Mouse (Mus musculus): ENCODE data around the gene Lao1. TPM values are rescaled to one million over a fixed set of nuclear protein-coding genes. Genes with fewer than 3 reads are reported as not detected.

The Lao1 gene
- polyA plus RNA-seq, 1 experiment, result 0.09 TPM

- H3K27me3 ChIP-seq (ENCODE audit: control insufficient read depth, insufficient read depth, low read length), result no peaks in the 10 kb centered on the region
- H3K36me3 ChIP-seq (ENCODE audit: control insufficient read depth, insufficient read depth, low read length), result no peaks in the 10 kb centered on the region
- TF ChIP-seq POLR2A (IDR thresholded peaks at IDR 0.05; ENCODE audit: control insufficient read depth, low read depth, low read length), result no peak
- TF ChIP-seq CTCF (IDR thresholded peaks at IDR 0.05; ENCODE audit: control insufficient read depth, insufficient read depth, insufficient replicate concordance, low read depth, low read length), result no peak
- no peak overlapping the region for H3K27ac ChIP-seq (ENCODE audit: control insufficient read depth, insufficient read depth, low read depth, low read length)
- no peaks in the 10 kb centered on the region; the same call in 1 of the 2 replicates for H3K4me1 ChIP-seq (ENCODE audit: control insufficient read depth, insufficient read depth, low read length)
- H3K4me3 ChIP-seq (ENCODE audit: control insufficient read depth, low read depth, low read length), result no peak overlapping the region
Observed at GRCm38 (mm10) chr4:119014997-119015396, 53.6 kb downstream of the Lao1 start.

GRCm38 (mm10) chr4:119015557-119015956, 54.2 kb downstream of the Lao1 start:
- Histone ChIP-seq H3K27ac (ENCODE audit: control insufficient read depth, insufficient read depth, low read depth, low read length) (no peak overlapping the region), H3K4me1 (ENCODE audit: control insufficient read depth, insufficient read depth, low read length) (no peaks in the 10 kb centered on the region; the same call in 1 of the 2 replicates), H3K4me3 (ENCODE audit: control insufficient read depth, low read depth, low read length) (no peak overlapping the region), H3K27me3 (ENCODE audit: control insufficient read depth, insufficient read depth, low read length) (no peaks in the 10 kb centered on the region), H3K36me3 (ENCODE audit: control insufficient read depth, insufficient read depth, low read length) (no peaks in the 10 kb centered on the region)
- TF ChIP-seq CTCF (IDR thresholded peaks at IDR 0.05; ENCODE audit: control insufficient read depth, insufficient read depth, insufficient replicate concordance, low read depth, low read length) (no peak), POLR2A (IDR thresholded peaks at IDR 0.05; ENCODE audit: control insufficient read depth, low read depth, low read length) (no peak)

- TF ChIP-seq CTCF (IDR thresholded peaks at IDR 0.05; ENCODE audit: control insufficient read depth, insufficient read depth, insufficient replicate concordance, low read depth, low read length), result no peak
- no peak for TF ChIP-seq POLR2A (IDR thresholded peaks at IDR 0.05; ENCODE audit: control insufficient read depth, low read depth, low read length)
- Histone ChIP-seq H3K27ac (ENCODE audit: control insufficient read depth, insufficient read depth, low read depth, low read length) (no peak overlapping the region), H3K4me3 (ENCODE audit: control insufficient read depth, low read depth, low read length) (no peak overlapping the region), H3K36me3 (ENCODE audit: control insufficient read depth, insufficient read depth, low read length) (no peaks in the 10 kb centered on the region), H3K27me3 (ENCODE audit: control insufficient read depth, insufficient read depth, low read length) (no peaks in the 10 kb centered on the region), H3K4me1 (ENCODE audit: control insufficient read depth, insufficient read depth, low read length) (no peaks in the 10 kb centered on the region; the same call in 1 of the 2 replicates)
Observed at GRCm38 (mm10) chr4:119017078-119017477, 55.7 kb downstream of the Lao1 start.

Other genes starting within 250 kb of the Lao1 start
- gene Olfr1340, start 241.4 kb upstream of the Lao1 start, polyA plus RNA-seq (2012; rRNA removed), result not detected in 2 replicates
- gene Olfr1339, start 229.4 kb upstream of the Lao1 start, polyA plus RNA-seq (2012; rRNA removed), result not detected in 2 replicates
- 0.11 TPM in 1 of 2 replicates, not detected in the other for gene Olfr1338, start 202.8 kb upstream of the Lao1 start, polyA plus RNA-seq (2012; rRNA removed)
- not detected in 2 replicates for gene Olfr1337, start 179.0 kb upstream of the Lao1 start, polyA plus RNA-seq (2012; rRNA removed)
- not detected in 2 replicates for gene Olfr1335, start 151.6 kb upstream of the Lao1 start, polyA plus RNA-seq (2012; rRNA removed)
- gene Olfr1333, start 125.3 kb upstream of the Lao1 start, polyA plus RNA-seq (2012; rRNA removed), result 0.07 and 0.11 TPM in 2 replicates
- not detected in 2 replicates for gene Olfr1331, start 96.9 kb upstream of the Lao1 start, polyA plus RNA-seq (2012; rRNA removed)
- gene Olfr1330, start 73.0 kb upstream of the Lao1 start, polyA plus RNA-seq (2012; rRNA removed), result not detected in 2 replicates
- not detected in 2 replicates for gene Olfr1329, start 44.1 kb upstream of the Lao1 start, polyA plus RNA-seq (2012; rRNA removed)
- not detected in 2 replicates for gene Olfr1328, start 23.0 kb upstream of the Lao1 start, polyA plus RNA-seq (2012; rRNA removed)
- gene Slc2a1, start 147.1 kb downstream of the Lao1 start, polyA plus RNA-seq (2012; rRNA removed), result 6.9 and 7.1 TPM in 2 replicates
- 25.9 and 28.6 TPM in 2 replicates for gene Zfp691, start 212.6 kb downstream of the Lao1 start, polyA plus RNA-seq (2012; rRNA removed)
- gene Ermap, start 228.4 kb downstream of the Lao1 start, polyA plus RNA-seq (2012; rRNA removed), result 0.17 and 0.18 TPM in 2 replicates
- gene Svbp, start 233.7 kb downstream of the Lao1 start, polyA plus RNA-seq (2012; rRNA removed), result 186 and 207 TPM in 2 replicates

Data from testis, adult 2 months (tissue).